Mouse (Mus musculus) lung, embryonic 15.5 days (tissue): Measurements from ENCODE around the gene Plppr3. TPM values are rescaled to one million over a fixed set of nuclear protein-coding genes. Genes with fewer than 3 reads are reported as not detected.

Source experiments
- ATAC-seq: fragments of 200-750 bp; cut with Nextera tagmentation; 2 replicates; pipeline ENCODE4 v1.8.0; 2017; ENCODE audit warnings: moderate number of reproducible peaks, borderline replicate concordance; ENCODE audit not compliant: low FRiP score, low TSS enrichment; ENCODE audit errors: extremely low read depth
- H3K27ac ChIP-seq: fragments of 300-500 bp; sonication (generic); 2 replicates; pipeline ENCODE4 v1.5.1; 2015; ENCODE audit warnings: moderate library complexity, mild to moderate bottlenecking, inconsistent platforms
- H3K27me3 ChIP-seq: fragments of 300-500 bp; sonication (generic); 2 replicates; pipeline ENCODE4 v1.6.1; 2015; ENCODE audit warnings: inconsistent platforms
- H3K36me3 ChIP-seq: fragments of 300-500 bp; sonication (generic); 2 replicates; pipeline ENCODE4 v1.6.1; 2015; ENCODE audit warnings: inconsistent platforms
- H3K4me1 ChIP-seq: fragments of 300-500 bp; sonication (generic); 2 replicates; pipeline ENCODE4 v1.6.1; 2015; ENCODE audit warnings: inconsistent platforms
- H3K4me2 ChIP-seq: fragments of 300-500 bp; sonication (generic); 2 replicates; pipeline ENCODE4 v1.6.1; 2015; ENCODE audit warnings: inconsistent platforms, mild to moderate bottlenecking, moderate library complexity
- H3K4me3 ChIP-seq: fragments of 300-500 bp; sonication (generic); 2 replicates; pipeline ENCODE4 v1.5.1; 2015; ENCODE audit warnings: mild to moderate bottlenecking, inconsistent platforms
- H3K9ac ChIP-seq: fragments of 300-500 bp; sonication (generic); 2 replicates; pipeline ENCODE4 v1.6.1; 2015; ENCODE audit warnings: inconsistent platforms
- H3K9me3 ChIP-seq: fragments of 300-500 bp; sonication (generic); 2 replicates; pipeline ENCODE4 v1.6.1; 2016; ENCODE audit warnings: inconsistent platforms
- WGBS: fragments of 180-500 bp; shearing (Covaris S2); methylation state at CpG from one replicate; pipeline ENCODE4 v1.1.7; 2015; 5-methylcytosine and 5-hydroxymethylcytosine counted together
- polyA plus RNA-seq: library from polyadenylated mRNA; unstranded; fragments of >200 nt; fragmentation: Nextera tagmentation; extraction: Ambion mirVana; gene quantifications from 2 replicates; pipeline ENCODE4 v1.2.1, GENCODE M21; 2015

The Plppr3 gene
- polyA plus RNA-seq, 1 experiment from 2014 or later = 32.4 TPM

DNA sequence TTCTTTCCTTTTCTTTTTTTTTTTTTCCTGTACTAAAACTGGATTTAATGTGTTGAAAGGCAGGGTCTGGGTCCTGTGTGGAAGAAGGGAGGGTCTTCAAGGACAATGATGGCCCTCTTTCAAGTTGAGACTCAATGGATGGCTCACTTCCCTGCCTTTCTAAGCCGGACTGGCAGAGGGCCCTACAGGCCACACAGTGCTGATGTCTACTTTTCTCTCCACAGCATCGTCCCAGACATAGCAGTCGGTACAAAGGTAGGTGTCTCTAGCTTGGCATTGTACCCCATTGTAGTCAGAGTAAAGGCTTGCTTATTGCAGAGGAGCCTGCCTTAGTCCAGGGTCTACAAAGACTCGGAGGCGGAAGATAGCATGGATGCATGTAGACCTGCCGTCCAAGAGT lies 18.2 kb downstream of the Plppr3 start:
- peaks cover 60% of the 10 kb centered on the region for H3K4me1 ChIP-seq

DNA sequence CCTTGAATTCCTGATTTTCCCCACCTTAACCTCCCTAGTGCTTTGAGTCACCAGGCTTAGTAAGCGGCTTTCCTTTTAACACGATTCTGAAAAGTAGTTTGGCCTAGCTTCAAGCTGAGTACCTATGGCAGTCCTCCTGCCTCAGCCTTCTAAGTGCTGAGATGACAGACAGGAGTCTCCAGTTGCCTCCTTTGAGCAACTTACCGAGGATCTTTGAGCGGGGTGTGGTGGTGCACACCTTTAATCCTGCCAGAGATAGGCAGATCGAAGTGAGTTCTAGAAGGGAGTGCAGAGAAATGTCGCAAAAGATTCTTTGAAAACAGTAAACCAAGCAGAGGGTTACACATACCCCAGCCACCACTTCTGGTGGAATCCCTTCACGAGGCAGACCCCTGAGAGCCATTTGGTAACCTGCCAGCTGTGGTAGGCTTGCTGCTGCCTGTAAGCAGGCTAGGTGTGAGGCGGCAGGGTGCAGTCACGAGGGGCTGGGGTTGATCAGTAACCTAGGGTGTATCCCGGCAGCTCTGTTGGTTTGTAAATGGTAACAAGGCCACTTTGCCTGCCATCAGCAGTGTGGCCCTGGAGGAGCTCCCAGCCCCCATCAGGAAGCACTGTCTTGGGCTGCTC lies 18.8 kb downstream of the Plppr3 start:
- Histone ChIP-seq H3K36me3 (peaks cover 30% of the 10 kb centered on the region), H3K4me3 (peak overlapping the region; percentile 72), H3K27me3 (no peaks in the 10 kb centered on the region), H3K4me1 (peaks cover 65% of the 10 kb centered on the region), H3K27ac (peak overlapping the region; percentile 100), H3K9me3 (no peaks in the 10 kb centered on the region), H3K9ac (peak overlapping the region; percentile 92), H3K4me2 (peak overlapping the region; percentile 86)
- no peak for ATAC-seq
- WGBS = under 1% methylated on average over 10 of the region's 10 CpGs

More for the DNA sequence above, 18.2 kb downstream of the Plppr3 start:
- Histone ChIP-seq H3K36me3 (peaks cover 36% of the 10 kb centered on the region), H3K27me3 (no peaks in the 10 kb centered on the region), H3K4me3 (peak overlapping the region; percentile 72), H3K9ac (peak overlapping the region; percentile 92), H3K9me3 (no peaks in the 10 kb centered on the region), H3K4me2 (peak overlapping the region; percentile 86), H3K27ac (peak overlapping the region; percentile 100)
- WGBS = 15% methylated on average over 6 of the region's 6 CpGs
- ATAC-seq = no peak

DNA sequence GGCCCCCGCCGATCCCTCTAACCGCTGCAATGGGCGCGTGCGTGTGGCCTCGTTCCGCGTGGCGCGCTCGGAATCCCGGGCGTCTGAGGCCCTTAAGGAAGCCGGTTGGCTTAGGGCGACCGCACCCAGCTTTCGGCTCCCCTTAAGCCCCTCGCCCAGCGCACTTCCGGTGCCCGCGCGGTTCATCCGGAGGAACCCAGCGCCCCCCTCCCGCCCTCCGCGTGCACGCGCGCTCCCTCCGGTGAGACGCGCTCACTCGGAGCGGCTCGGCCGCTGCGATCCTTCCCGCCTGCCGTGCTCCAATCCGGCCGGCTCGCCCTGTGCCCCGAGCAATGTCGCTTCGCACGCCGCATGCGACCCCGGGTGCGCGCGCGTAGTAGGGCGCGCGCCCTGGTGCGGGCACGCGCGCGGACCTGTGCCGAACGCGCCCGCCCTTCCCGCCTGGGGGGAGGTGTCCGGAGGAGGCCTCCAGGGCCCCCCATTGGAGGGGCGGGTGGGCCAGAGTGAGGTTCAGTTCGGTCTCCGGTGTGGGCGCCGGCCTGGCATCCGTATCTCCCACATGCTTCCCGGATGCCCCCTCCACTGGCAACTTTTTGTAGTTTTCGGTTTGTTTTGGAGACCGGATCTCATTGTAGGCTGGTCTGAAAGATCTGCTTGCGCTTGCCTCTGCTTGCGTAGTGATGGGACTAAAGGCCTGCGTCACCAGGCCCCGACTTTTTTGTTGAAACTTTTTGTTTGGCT lies 19.5 kb downstream of the Plppr3 start:
- ATAC-seq = peak; percentile 13
- WGBS = under 1% methylated on average over 82 of the region's 83 CpGs
- H3K27me3 ChIP-seq = no peaks in the 10 kb centered on the region
- H3K4me3 ChIP-seq = peak overlapping the region; percentile 72
- peak overlapping the region; percentile 86 for H3K4me2 ChIP-seq
- no peaks in the 10 kb centered on the region for H3K9me3 ChIP-seq
- H3K9ac ChIP-seq = peak overlapping the region; percentile 92
- H3K4me1 ChIP-seq = peaks cover 67% of the 10 kb centered on the region
- H3K27ac ChIP-seq = peak overlapping the region; percentile 100
- peaks cover 23% of the 10 kb centered on the region for H3K36me3 ChIP-seq

DNA sequence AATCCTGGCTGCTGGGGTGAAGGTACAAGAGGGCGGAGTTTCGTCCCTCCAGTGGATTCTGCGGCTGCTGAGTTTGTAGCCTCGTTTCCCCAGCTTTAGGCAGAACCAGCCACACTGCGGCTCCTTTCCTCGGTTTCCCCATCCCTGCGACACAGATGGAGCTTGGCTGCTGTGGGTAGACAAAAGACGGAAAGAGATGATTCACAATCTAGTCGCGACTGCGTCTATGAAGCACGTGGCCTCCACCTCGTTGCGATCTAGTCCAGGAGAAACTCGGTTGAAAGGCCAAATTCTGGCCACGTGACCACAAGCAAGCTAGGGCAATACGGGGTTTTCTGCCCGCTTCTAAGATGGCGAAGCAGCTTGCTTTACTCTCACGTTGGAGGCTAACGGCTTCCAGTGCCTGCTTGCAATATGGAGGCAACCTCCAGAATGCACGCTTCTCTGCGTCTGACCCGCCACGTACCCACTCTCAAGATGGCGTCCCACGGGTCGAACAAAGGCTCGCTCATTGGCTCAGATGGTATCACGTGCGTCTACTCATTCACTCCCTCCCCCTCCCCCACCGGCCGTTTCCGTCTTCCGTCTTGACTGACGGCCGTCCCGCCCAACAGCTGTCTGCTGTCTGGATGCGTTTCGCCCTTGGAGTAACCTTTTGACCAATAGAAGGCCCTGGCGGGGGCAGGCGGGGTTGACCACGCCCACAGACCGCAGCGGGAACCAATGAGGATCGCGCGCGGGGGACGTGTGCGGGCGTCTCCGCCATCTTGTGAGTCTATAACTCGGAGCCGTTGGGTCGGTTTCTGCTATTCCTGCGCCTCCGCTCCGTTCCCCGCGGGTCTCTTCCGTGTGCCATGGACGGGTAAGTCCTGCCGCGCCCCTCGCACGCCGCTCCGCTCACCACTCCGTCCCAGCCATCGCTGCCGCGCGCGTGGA lies 20.3 kb downstream of the Plppr3 start, which contains the start of gene Ptbp1:
Gene Ptbp1, plus strand, starts transcription at position 568 of the 936 bp plus-strand sequence.
- Histone ChIP-seq H3K4me1 (peaks cover 58% of the 10 kb centered on the region), H3K4me3 (peak within 1 kb of the TSS; percentile 72), H3K27ac (peak within 1 kb of the TSS; percentile 100), H3K27me3 (no peaks in the 10 kb centered on the region), H3K9ac (peak within 1 kb of the TSS; percentile 92), H3K36me3 (peaks cover 14% of the 10 kb centered on the region), H3K9me3 (no peaks in the 10 kb centered on the region), H3K4me2 (peak within 1 kb of the TSS; percentile 86)
- WGBS = under 1% methylated on average over 75 of the region's 75 CpGs
- peak; percentile 89 for ATAC-seq

DNA sequence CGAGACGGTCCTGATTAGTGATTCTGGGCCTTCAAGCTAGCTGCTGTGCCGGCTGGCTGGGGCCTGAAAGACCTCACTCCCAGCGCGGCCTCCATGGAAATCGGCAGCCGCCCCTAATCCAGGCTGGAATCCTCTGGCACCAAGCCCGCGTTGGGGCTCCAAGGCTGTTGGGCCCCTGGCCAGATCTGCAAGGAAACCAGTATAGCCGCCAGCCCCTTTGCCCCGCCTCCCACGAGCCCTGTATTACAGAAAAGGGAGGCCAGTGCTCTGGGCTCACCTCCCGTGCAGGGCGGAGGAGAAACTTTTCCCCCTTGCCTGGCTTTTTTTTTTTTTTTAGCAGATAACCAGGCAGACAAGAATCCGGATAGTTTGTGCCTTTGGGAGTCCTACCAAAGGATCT lies 21.0 kb downstream of the Plppr3 start:
- Histone ChIP-seq H3K4me2 (peak overlapping the region; percentile 84), H3K4me1 (peaks cover 51% of the 10 kb centered on the region), H3K9me3 (no peaks in the 10 kb centered on the region), H3K9ac (peak overlapping the region; percentile 68), H3K36me3 (0 out of 2 replicates have a peak, but pooled peaks cover 8% of the 10 kb centered on the region), H3K27ac (peak overlapping the region; percentile 100), H3K27me3 (no peaks in the 10 kb centered on the region), H3K4me3 (peak overlapping the region; percentile 72)
- ATAC-seq = peak; percentile 79
- under 1% methylated on average over 15 of the region's 15 CpGs for WGBS

DNA sequence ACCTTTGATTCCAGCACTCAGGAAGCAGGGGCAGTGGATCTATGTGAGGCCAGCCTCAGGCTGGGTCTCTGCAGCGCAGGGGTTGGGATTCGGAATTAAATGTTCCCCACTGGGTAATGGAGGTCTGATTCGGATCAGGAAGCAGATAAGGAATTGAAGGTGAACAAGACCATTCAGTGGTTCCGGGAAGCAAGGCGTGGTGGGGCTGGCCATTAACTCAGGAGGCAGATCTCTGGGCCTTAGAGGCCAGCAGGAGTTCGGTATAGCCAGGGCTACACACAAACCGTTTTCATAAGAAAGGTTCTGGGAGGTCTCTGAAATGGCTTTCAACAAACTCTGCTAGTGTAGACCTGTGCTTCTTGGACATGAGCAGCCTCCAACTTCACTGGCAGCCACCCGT lies 21.6 kb downstream of the Plppr3 start:
- WGBS = 22% methylated on average over 8 of the region's 8 CpGs

DNA sequence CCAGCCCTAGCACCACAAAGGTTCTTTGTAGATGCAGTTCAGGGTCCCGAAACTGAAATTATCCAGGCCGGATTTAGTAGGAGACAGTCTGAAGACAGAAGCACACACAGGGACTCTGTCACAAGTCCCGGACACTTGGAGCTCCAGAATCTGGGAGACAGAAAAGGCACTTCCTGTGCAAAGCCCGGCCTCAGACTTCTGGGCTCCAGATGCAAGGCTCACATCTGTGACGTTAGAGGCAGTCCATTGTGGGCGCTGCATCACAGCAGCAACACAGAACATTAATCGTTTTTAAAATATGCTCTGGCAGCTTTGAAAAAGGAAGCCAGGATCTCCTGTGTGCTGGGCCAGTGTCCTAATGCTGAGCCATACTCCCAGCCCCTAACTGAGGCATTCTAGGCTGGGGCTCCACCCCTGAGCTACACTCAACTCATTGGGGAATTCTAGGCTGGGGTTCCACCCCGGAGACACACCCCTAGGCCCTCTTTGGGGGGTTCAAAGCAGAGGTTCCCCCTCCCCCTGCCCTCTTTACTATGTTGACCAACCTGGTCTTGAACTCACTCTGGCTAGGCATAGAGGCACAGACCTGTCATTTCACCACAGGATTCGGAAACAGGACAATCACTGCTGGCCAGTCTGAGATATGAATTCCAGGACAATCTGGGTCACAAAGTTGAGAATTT lies 22.2 kb downstream of the Plppr3 start:
- H3K4me2 ChIP-seq = peak overlapping the region; percentile 84
- no peaks in the 10 kb centered on the region for H3K27me3 ChIP-seq
- peak overlapping the region; percentile 100 for H3K27ac ChIP-seq
- H3K4me1 ChIP-seq = peaks cover 40% of the 10 kb centered on the region
- 0 out of 2 replicates have a peak, but pooled peaks cover 8% of the 10 kb centered on the region for H3K36me3 ChIP-seq
- no peaks in the 10 kb centered on the region for H3K9me3 ChIP-seq
- ATAC-seq = no peak
- peak overlapping the region; percentile 68 for H3K9ac ChIP-seq
- peak overlapping the region; percentile 72; the same call in 1 of the 2 replicates for H3K4me3 ChIP-seq
- WGBS = 19% methylated on average over 9 of the region's 9 CpGs

More for the DNA sequence above, 21.6 kb downstream of the Plppr3 start:
- Histone ChIP-seq H3K36me3 (0 out of 2 replicates have a peak, but pooled peaks cover 8% of the 10 kb centered on the region), H3K4me3 (peak overlapping the region; percentile 72), H3K27ac (peak overlapping the region; percentile 100), H3K27me3 (no peaks in the 10 kb centered on the region), H3K9me3 (no peaks in the 10 kb centered on the region), H3K9ac (peak overlapping the region; percentile 68), H3K4me2 (peak overlapping the region; percentile 84), H3K4me1 (peaks cover 46% of the 10 kb centered on the region)
- no peak for ATAC-seq

DNA sequence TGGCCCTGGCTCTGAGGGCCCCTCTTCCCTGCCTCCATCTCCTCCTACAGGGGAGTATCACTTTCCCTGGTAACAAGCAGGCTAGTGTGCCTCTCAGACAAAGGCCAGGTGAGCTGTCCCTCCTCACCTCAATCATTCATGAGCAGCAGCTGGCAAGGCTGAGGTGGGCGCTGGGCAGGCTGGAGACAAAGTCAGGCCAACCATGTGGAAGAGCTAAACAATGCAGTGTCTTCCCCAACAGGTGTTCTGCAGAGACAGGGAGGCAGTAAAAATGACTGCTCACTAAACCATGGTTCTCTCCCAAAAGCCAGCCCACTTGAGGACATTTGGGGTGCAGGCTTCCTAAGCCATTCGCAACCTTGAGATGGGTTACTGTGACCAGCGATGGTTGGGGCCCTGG lies 22.8 kb downstream of the Plppr3 start:
- peaks cover 34% of the 10 kb centered on the region for H3K4me1 ChIP-seq
- peak overlapping the region; percentile 84 for H3K4me2 ChIP-seq
- no peak overlapping the region for H3K4me3 ChIP-seq
- H3K9me3 ChIP-seq = no peaks in the 10 kb centered on the region
- H3K36me3 ChIP-seq = 0 out of 2 replicates have a peak, but pooled peaks cover 3% of the 10 kb centered on the region
- WGBS = 53% methylated on average over 3 of the region's 3 CpGs
- no peaks in the 10 kb centered on the region for H3K27me3 ChIP-seq
- peak overlapping the region; percentile 100 for H3K27ac ChIP-seq
- peak overlapping the region; percentile 68; the same call in 1 of the 2 replicates for H3K9ac ChIP-seq
- no peak for ATAC-seq

DNA sequence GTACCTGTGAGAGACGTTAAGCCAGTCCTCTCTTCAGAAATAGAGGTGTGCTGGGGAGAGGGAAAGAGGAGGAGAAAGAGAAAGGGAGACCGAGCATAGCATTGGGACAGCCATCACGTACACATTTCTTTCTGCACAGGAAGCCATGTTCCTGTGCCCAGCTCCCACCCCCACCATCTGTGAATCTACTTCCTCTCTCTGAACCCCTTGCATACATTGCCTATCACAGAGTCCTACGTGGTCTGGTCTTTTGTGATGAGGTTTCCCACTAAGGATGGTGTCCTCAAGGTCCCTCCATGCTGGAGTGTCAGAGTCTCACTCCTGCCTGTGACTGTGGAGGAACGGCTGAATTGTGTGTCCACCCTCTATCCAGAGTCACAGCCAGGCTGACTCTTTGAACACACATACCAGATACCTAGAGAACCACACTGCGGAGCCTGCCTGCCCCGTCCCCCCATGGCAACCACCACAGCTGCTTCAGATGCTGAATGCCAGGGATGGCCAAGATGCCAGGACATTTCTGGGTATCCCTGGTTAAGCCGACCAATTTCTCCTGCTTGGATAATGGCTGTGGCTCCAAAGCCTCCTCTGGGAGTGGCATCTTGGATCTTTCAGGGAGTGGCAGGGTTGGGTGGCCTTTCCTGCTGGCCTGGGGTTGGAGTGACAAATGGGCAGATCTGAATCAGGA lies 24.3 kb downstream of the Plppr3 start:
- 73% methylated on average over 8 of the region's 8 CpGs for WGBS
- H3K9ac ChIP-seq = no peak overlapping the region

DNA sequence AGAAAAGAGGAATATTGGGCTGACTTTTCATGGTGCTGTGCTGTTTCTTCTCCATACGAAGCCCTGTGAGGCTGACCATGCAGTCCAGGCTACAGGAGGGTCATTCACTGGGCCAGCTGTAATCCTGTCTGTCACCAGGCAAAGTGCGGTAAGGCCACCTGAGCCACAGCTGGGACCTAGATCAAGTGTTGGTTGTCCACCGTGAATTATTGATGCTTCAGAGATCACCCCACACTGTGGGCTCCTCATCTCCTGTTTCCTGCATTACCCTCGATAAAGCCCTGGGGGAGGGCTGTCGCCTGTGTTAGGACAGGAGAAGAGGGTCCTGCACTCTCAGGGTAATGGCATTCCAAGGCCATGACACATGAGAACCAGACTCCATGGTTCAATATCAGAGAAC lies 27.9 kb downstream of the Plppr3 start:
- Histone ChIP-seq H3K27ac (no peak overlapping the region), H3K4me1 (peaks cover 37% of the 10 kb centered on the region), H3K4me3 (no peak overlapping the region), H3K36me3 (no peaks in the 10 kb centered on the region), H3K4me2 (no peak overlapping the region), H3K9ac (no peak overlapping the region), H3K9me3 (no peaks in the 10 kb centered on the region), H3K27me3 (no peaks in the 10 kb centered on the region)
- 41% methylated on average over 5 of the region's 5 CpGs for WGBS
- ATAC-seq = no peak

More for the DNA sequence above, 24.3 kb downstream of the Plppr3 start:
- 0 out of 2 replicates have a peak overlapping the region, but pooled peaks have one; percentile 9 for H3K27ac ChIP-seq
- ATAC-seq = no peak
- H3K4me1 ChIP-seq = peaks cover 29% of the 10 kb centered on the region
- no peak overlapping the region for H3K4me3 ChIP-seq
- no peak overlapping the region for H3K4me2 ChIP-seq
- no peaks in the 10 kb centered on the region for H3K36me3 ChIP-seq
- no peaks in the 10 kb centered on the region for H3K9me3 ChIP-seq
- no peaks in the 10 kb centered on the region for H3K27me3 ChIP-seq
